Mouse (Mus musculus): Measurements from ENCODE around the gene Mrpl51. TPM values are rescaled to one million over a fixed set of nuclear protein-coding genes. Genes with fewer than 3 reads are reported as not detected.

Mrpl51 gene
- polyA plus RNA-seq, 1 experiment from 2014 or later = 210 TPM

DNA sequence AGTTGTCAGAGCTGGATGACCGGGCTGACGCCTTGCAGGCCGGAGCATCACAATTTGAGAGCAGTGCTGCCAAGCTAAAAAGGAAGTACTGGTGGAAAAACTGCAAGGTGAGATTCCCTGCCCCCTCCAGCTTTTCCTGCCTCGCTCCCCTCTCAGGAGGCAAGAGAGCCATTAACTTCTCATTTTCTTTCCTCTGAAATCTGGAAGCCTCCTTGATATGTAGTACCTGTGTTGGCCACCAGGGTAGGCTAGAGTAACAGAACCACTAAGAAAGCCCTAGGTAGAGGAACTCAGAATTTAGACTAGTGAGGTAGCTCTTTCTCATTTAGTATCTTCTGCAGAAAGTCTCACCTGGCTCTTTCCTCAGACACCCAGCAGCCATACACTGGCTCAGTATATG is 27.4 kb downstream of the Mrpl51 start:
- Histone ChIP-seq H3K4me1 (ENCODE audit: insufficient read depth) (peaks cover 13% of the 10 kb centered on the region), H3K27ac (ENCODE audit: low read depth) (no peak overlapping the region), H3K4me3 (ENCODE audit: low read depth, low read length) (no peak overlapping the region), H3K27me3 (ENCODE audit: insufficient read depth, low read length) (peaks cover 1% of the 10 kb centered on the region), H3K9ac (replicated peaks) (no peak overlapping the region), H3K9me3 (ENCODE audit: low read length) (no peaks in the 10 kb centered on the region), H3K4me2 (ENCODE audit: low read depth, low read length) (no peak overlapping the region), H3K36me3 (replicated peaks; ENCODE audit: insufficient read depth, low read length) (peaks cover 36% of the 10 kb centered on the region)
- ATAC-seq (no peak), DNase-seq (peak; percentile 58)
- TF ChIP-seq CTCF (IDR thresholded peaks at IDR 0.05; ENCODE audit: low read depth) (peak; percentile 92), EP300 (IDR thresholded peaks at IDR 0.05; ENCODE audit: low read depth) (no peak)
- 76% methylated on average over 4 of the region's 4 CpGs for WGBS (ENCODE audit: insufficient replicate concordance)

DNA sequence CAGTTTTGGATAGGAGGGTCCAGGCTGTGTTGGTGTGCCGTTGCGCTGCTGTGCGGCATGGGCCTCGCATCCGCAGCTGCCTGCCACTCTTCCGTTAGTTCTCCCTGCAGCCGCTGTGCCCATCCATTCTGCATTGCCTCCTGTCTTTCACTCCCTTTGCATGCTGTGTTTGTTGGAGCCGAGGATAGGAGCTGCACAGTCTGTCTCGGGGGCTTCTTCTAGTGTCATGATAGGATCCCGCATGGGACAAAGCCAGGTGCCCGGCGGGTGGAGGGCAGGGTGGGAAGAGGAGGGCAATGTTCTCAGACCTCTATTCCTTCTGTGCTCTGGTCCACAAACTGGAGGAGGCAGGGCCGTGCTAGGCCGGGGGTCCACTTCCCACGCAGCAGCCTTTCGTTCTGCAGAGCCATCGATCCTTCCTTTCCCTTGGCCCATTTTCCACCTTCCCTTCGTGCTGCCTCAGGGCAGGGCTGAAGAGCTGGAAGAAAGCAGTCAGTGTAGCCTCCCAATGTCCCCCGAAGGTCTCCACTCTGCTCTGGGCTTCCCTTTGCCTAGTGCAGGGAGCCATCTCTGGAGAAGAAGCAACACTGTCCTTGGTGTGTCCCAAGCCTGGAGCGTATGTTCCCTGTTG is 29.6 kb downstream of the Mrpl51 start:
- H3K4me1 ChIP-seq (ENCODE audit: insufficient read depth) = peaks cover 9% of the 10 kb centered on the region
- ATAC-seq (no peak), DNase-seq (no peak)
- H3K36me3 ChIP-seq (replicated peaks; ENCODE audit: insufficient read depth, low read length) = peaks cover 50% of the 10 kb centered on the region
- H3K9ac ChIP-seq (replicated peaks) = no peak overlapping the region
- 89% methylated on average over 20 of the region's 20 CpGs for WGBS (ENCODE audit: insufficient replicate concordance)
- no peak overlapping the region for H3K27ac ChIP-seq (ENCODE audit: low read depth)
- H3K9me3 ChIP-seq (ENCODE audit: low read length) = no peaks in the 10 kb centered on the region
- no peaks in the 10 kb centered on the region for H3K27me3 ChIP-seq (ENCODE audit: insufficient read depth, low read length)
- H3K4me3 ChIP-seq (ENCODE audit: low read depth, low read length) = no peak overlapping the region
- TF ChIP-seq EP300 (IDR thresholded peaks at IDR 0.05; ENCODE audit: low read depth) = no peak
- TF ChIP-seq CTCF (IDR thresholded peaks at IDR 0.05; ENCODE audit: low read depth) = no peak
- H3K4me2 ChIP-seq (ENCODE audit: low read depth, low read length) = no peak overlapping the region

DNA sequence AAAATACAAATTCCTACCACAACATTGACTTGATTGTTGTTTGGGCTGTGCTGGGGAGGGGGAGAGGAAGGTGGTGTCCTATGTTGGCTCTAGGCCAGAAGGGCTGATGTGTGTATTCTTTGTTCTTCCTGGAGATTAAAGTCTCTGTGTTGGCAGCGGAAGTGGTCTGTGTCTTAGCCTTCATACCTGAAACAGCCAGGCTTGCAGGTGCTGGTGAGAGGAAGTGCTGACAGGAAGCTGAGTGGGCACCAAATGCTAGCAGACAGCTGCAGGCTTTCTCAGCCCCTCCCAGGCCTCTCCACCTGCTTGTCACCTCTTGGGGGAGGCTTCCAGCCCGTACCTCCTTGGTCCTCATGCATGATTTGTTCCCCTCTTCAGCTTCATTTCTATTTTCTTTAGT is 30.5 kb downstream of the Mrpl51 start:
- Histone ChIP-seq H3K27me3 (ENCODE audit: insufficient read depth, low read length) (no peaks in the 10 kb centered on the region), H3K4me2 (ENCODE audit: low read depth, low read length) (no peak overlapping the region), H3K4me3 (ENCODE audit: low read depth, low read length) (no peak overlapping the region), H3K36me3 (replicated peaks; ENCODE audit: insufficient read depth, low read length) (peaks cover 59% of the 10 kb centered on the region), H3K9me3 (ENCODE audit: low read length) (no peaks in the 10 kb centered on the region), H3K9ac (replicated peaks) (no peak overlapping the region), H3K4me1 (ENCODE audit: insufficient read depth) (no peaks in the 10 kb centered on the region), H3K27ac (ENCODE audit: low read depth) (0 out of 2 replicates have a peak overlapping the region, but pooled peaks have one; percentile 22)
- no peak for TF ChIP-seq EP300 (IDR thresholded peaks at IDR 0.05; ENCODE audit: low read depth)
- no peak for TF ChIP-seq CTCF (IDR thresholded peaks at IDR 0.05; ENCODE audit: low read depth)
- DNase-seq (peak; percentile 33), ATAC-seq (peak; percentile 24; the same call in 1 of the 2 replicates)
- WGBS (ENCODE audit: insufficient replicate concordance) = 54% methylated on average over 2 of the region's 2 CpGs

DNA sequence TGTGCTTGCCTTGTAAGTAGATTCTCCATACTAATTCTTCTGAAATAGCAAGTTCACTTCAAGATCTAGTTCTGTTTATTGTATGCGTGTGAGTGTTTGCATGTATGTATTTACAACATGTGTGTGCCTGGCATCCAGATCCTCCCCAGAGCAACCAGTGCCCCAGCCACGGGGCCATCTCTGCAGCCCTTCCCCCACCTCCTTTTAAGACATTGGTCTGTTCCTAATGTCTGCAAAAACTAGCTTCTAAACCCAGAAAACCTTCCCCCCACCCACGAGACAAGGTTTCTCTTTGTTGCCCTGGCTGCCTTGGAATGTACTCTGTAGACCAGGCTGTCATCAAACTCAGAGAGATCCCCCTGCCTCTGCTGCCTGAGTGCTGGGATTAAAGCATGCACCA is 31.0 kb downstream of the Mrpl51 start:
- ATAC-seq (no peak), DNase-seq (no peak)
- no peak overlapping the region for H3K4me3 ChIP-seq (ENCODE audit: low read depth, low read length)
- no peaks in the 10 kb centered on the region for H3K4me1 ChIP-seq (ENCODE audit: insufficient read depth)
- peaks cover 59% of the 10 kb centered on the region for H3K36me3 ChIP-seq (replicated peaks; ENCODE audit: insufficient read depth, low read length)
- TF ChIP-seq CTCF (IDR thresholded peaks at IDR 0.05; ENCODE audit: low read depth) (no peak), EP300 (IDR thresholded peaks at IDR 0.05; ENCODE audit: low read depth) (no peak)
- H3K27me3 ChIP-seq (ENCODE audit: insufficient read depth, low read length) = no peaks in the 10 kb centered on the region
- no peaks in the 10 kb centered on the region for H3K9me3 ChIP-seq (ENCODE audit: low read length)
- H3K27ac ChIP-seq (ENCODE audit: low read depth) = 0 out of 2 replicates have a peak overlapping the region, but pooled peaks have one; percentile 22
- no peak overlapping the region for H3K9ac ChIP-seq (replicated peaks)
- 65% methylated on average over 3 of the region's 3 CpGs for WGBS (ENCODE audit: insufficient replicate concordance)
- H3K4me2 ChIP-seq (ENCODE audit: low read depth, low read length) = no peak overlapping the region

DNA sequence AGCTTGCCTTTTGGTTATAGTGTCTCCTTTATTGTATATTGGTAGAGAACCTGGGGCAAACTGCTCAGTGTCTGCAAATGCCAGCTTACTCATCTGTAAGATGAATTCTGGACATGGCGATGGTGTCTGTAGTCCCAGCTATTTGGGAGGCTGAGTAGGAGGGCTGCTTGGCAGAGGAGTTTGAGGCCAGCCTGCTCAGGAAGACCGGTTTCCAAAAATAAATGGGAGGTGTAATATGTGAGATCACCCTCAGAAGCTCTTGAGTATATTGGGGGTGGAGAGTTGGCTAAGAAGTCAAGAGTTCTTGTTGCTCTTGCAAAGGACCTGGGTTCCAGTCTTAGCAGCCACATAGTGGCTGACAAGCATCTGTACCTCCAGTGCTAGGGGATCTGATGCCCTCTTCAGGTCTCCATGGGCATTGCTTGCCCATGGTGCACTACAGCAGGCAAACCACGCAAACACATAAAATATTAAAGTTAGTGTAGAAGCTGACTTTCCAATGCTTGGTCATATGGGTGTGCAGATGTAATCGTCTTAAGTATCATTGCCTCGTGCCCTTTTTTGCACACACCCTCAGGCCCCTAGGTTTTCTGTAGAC is 34.0 kb downstream of the Mrpl51 start:
- Histone ChIP-seq H3K27ac (ENCODE audit: low read depth) (no peak overlapping the region), H3K27me3 (ENCODE audit: insufficient read depth, low read length) (no peaks in the 10 kb centered on the region), H3K9ac (replicated peaks) (no peak overlapping the region), H3K4me3 (ENCODE audit: low read depth, low read length) (no peak overlapping the region), H3K9me3 (ENCODE audit: low read length) (no peaks in the 10 kb centered on the region), H3K4me2 (ENCODE audit: low read depth, low read length) (no peak overlapping the region), H3K4me1 (ENCODE audit: insufficient read depth) (peaks cover 3% of the 10 kb centered on the region; the same call in 1 of the 2 replicates), H3K36me3 (replicated peaks; ENCODE audit: insufficient read depth, low read length) (peaks cover 58% of the 10 kb centered on the region)
- WGBS (ENCODE audit: insufficient replicate concordance) = 83% methylated on average over 5 of the region's 5 CpGs
- no peak for DNase-seq
- TF ChIP-seq EP300 (IDR thresholded peaks at IDR 0.05; ENCODE audit: low read depth) (no peak), CTCF (IDR thresholded peaks at IDR 0.05; ENCODE audit: low read depth) (peak; percentile 67)
- no peak for ATAC-seq

DNA sequence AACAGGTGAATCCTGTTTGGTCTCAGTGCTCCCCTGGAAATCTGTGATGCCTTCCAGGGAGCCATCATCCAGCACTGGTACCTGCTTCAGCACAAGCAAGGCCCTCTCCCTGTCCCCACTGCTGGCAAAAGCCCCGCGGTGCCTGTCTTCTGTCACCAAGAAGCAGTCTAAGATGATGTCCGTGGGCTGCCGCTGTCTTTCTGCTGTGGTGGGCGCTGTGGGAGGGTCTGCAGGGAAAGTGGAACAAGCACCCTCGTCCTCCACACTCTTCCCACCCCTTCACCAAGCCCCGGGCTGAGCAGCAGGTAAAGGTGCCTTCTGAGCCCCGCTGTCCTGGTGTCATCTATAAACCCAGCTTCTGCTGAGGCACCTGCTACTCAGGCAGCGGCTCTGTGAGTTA is 39.0 kb downstream of the Mrpl51 start:
- H3K4me1 ChIP-seq (ENCODE audit: insufficient read depth) = peaks cover 22% of the 10 kb centered on the region
- DNase-seq (no peak), ATAC-seq (no peak)
- H3K9me3 ChIP-seq (ENCODE audit: low read length) = no peaks in the 10 kb centered on the region
- no peaks in the 10 kb centered on the region for H3K27me3 ChIP-seq (ENCODE audit: insufficient read depth, low read length)
- TF ChIP-seq CTCF (IDR thresholded peaks at IDR 0.05; ENCODE audit: low read depth) (no peak), EP300 (IDR thresholded peaks at IDR 0.05; ENCODE audit: low read depth) (no peak)
- H3K36me3 ChIP-seq (replicated peaks; ENCODE audit: insufficient read depth, low read length) = peaks cover 24% of the 10 kb centered on the region; the same call in 1 of the 2 replicates
- H3K4me2 ChIP-seq (ENCODE audit: low read depth, low read length) = peak overlapping the region; percentile 88
- peak overlapping the region; percentile 80 for H3K4me3 ChIP-seq (ENCODE audit: low read depth, low read length)
- WGBS (ENCODE audit: insufficient replicate concordance) = 73% methylated on average over 9 of the region's 9 CpGs
- H3K9ac ChIP-seq (replicated peaks) = peak overlapping the region; percentile 89; the same call in 1 of the 2 replicates
- H3K27ac ChIP-seq (ENCODE audit: low read depth) = peak overlapping the region; percentile 98
